Mouse (Mus musculus) limb, embryonic 10.5 days (tissue): ENCODE results near the gene Smug1. TPM values are rescaled to one million over a fixed set of nuclear protein-coding genes. Genes with fewer than 3 reads are reported as not detected.

Source experiments
- DNase-seq: peaks from one replicate; pipeline ENCODE4 v3.0.0-alpha.2; 2017; ENCODE audit warnings: low spot score
- H3K27ac ChIP-seq: fragments of 300-500 bp; sonication (generic); 2 replicates; pipeline ENCODE4 v1.5.1; 2016; ENCODE audit warnings: mild to moderate bottlenecking
- H3K27me3 ChIP-seq: fragments of 300-500 bp; sonication (generic); 2 replicates; pipeline ENCODE4 v1.6.1; 2016; ENCODE audit warnings: low read depth, mild to moderate bottlenecking; ENCODE audit not compliant: poor library complexity, severe bottlenecking
- H3K36me3 ChIP-seq: fragments of 300-500 bp; sonication (generic); 2 replicates; pipeline ENCODE4 v1.6.1; 2016; ENCODE audit warnings: mild to moderate bottlenecking, moderate library complexity
- H3K4me1 ChIP-seq: fragments of 300-500 bp; sonication (generic); 2 replicates; pipeline ENCODE4 v1.6.1; 2016
- H3K4me3 ChIP-seq: fragments of 300-500 bp; sonication (generic); 2 replicates; pipeline ENCODE4 v1.5.1; 2016; ENCODE audit warnings: mild to moderate bottlenecking, moderate library complexity
- H3K9me3 ChIP-seq: fragments of 300-500 bp; sonication (generic); replicated peaks from 2 replicates; pipeline ENCODE4 v1.6.1; 2016; ENCODE audit warnings: mild to moderate bottlenecking
- WGBS: fragments of 180-500 bp; shearing (Covaris S2); methylation state at CpG from one replicate; pipeline ENCODE4 v1.1.7; 2016; 5-methylcytosine and 5-hydroxymethylcytosine counted together
- polyA plus RNA-seq: library from polyadenylated mRNA; unstranded; fragments of >200 nt; fragmentation: Nextera tagmentation; extraction: Ambion mirVana; gene quantifications from 2 replicates; pipeline ENCODE4 v1.2.1, GENCODE M21; 2016

Smug1 gene
- polyA plus RNA-seq, 1 experiment from 2014 or later: 16.2 TPM

DNA sequence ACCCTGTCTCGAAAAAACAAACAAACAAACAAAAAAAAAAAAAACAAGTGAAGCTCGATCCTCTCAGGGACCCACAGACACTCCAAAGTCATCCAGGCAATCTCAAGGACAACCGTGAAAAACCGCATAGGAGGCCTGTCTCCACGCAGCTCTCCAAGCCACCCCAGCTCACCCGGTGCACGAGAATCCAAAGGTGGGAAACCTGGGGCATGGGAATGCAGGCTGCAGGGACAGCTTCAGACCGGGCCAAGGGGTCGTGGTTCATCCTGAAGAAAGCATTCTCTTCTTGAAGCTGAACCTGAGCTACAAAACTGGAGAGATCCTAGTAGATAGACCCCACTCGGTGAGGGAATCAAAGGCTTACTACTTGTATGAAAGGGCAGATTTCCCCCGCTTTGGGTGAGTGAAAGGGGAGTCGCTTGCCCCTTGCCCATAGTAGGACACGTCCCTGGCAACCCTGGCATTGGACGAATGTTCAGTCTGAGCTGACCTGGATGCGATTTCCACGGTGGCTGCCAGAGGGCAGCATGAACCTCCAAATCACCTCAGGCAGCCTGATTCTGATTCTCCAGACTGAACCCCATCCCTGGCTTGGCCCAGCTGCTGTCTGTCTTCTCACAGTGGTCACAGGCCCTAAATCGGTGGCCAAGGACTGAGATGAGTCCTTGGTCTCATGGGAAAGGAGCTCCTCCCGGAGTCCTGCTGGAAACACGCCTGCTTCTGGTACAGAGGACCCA is 18.7 kb upstream of the Smug1 start:
- no peak overlapping the region for H3K4me3 ChIP-seq
- no peak overlapping the region for H3K27ac ChIP-seq
- H3K9me3 ChIP-seq: no peaks in the 10 kb centered on the region
- peak; percentile 68 for DNase-seq
- WGBS: 57% methylated on average over 19 of the region's 19 CpGs
- peaks cover 32% of the 10 kb centered on the region for H3K27me3 ChIP-seq
- peaks cover 46% of the 10 kb centered on the region for H3K4me1 ChIP-seq
- H3K36me3 ChIP-seq: peaks cover 14% of the 10 kb centered on the region

GRCm38 (mm10) chr15:103183651-103184610 is 17.0 kb upstream of the Smug1 start:
- Histone ChIP-seq H3K27ac (peak overlapping the region; percentile 63; the same call in 1 of the 2 replicates), H3K27me3 (peaks cover 49% of the 10 kb centered on the region), H3K4me3 (peak overlapping the region; percentile 49), H3K36me3 (peaks cover 3% of the 10 kb centered on the region; the same call in 1 of the 2 replicates), H3K4me1 (peaks cover 41% of the 10 kb centered on the region), H3K9me3 (no peaks in the 10 kb centered on the region)
- 10% methylated on average over 25 of the region's 25 CpGs for WGBS
- peak; percentile 62 for DNase-seq

GRCm38 (mm10) chr15:103183135-103183534 is 16.2 kb upstream of the Smug1 start:
- WGBS: under 1% methylated on average over 21 of the region's 21 CpGs
- H3K36me3 ChIP-seq: no peaks in the 10 kb centered on the region
- H3K4me3 ChIP-seq: peak overlapping the region; percentile 49
- H3K4me1 ChIP-seq: peaks cover 49% of the 10 kb centered on the region
- H3K9me3 ChIP-seq: no peaks in the 10 kb centered on the region
- peaks cover 57% of the 10 kb centered on the region for H3K27me3 ChIP-seq
- peak; percentile 83 for DNase-seq
- peak overlapping the region; percentile 63 for H3K27ac ChIP-seq

- 1% methylated on average over 44 of the region's 48 CpGs for WGBS
- peak; percentile 97 for DNase-seq
- H3K27me3 ChIP-seq: peaks cover 63% of the 10 kb centered on the region
- no peaks in the 10 kb centered on the region for H3K9me3 ChIP-seq
- peaks cover 54% of the 10 kb centered on the region for H3K4me1 ChIP-seq
- H3K36me3 ChIP-seq: no peaks in the 10 kb centered on the region
- H3K4me3 ChIP-seq: peak overlapping the region; percentile 49
- peak overlapping the region; percentile 70 for H3K27ac ChIP-seq
Measured at GRCm38 (mm10) chr15:103182166-103182790, 15.4 kb upstream of the Smug1 start.

DNA sequence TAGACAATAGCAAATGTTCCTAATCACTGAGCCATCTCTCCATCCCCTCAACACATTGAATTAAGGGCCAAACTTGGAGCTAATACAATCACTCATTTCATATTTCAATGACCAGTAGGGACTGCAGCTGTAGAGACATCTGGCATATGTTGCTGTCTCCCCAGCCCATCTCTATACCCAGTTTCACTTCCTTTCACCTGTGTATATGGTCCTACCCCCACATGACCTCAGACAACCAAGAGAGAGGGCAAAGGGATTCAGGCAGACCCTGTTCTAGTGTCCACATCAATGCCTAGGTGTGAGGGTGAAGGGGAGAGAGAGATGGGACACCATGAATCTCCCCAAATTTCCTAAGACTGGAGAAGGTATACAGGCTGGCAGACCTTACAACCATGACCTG is 13.5 kb upstream of the Smug1 start:
- Histone ChIP-seq H3K36me3 (no peaks in the 10 kb centered on the region), H3K9me3 (no peaks in the 10 kb centered on the region), H3K27me3 (peaks cover 79% of the 10 kb centered on the region), H3K4me3 (no peak overlapping the region), H3K27ac (no peak overlapping the region), H3K4me1 (peaks cover 59% of the 10 kb centered on the region)
- no peak for DNase-seq

DNA sequence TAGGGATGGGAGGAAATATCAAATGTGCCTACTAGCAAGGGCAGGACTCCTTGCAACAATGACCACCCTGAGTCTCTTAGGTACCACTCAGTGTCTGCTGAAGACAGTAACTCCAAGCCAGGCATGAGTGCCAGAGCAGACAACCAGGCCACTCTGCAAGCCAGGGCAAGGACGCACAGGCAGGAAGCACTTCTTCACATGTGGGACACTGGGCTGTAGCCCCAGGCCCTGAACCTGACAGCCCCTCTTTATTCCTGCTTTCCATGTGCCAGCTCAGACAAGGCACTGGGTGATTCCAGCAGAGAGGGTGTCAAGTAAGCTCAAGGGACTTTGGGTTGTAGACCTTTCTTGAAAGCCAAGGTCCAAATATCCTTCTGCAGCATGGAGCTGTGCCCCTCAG is 11.9 kb upstream of the Smug1 start:
- no peaks in the 10 kb centered on the region for H3K36me3 ChIP-seq
- H3K27ac ChIP-seq: peak overlapping the region; percentile 72
- 52% methylated on average over 1 of the region's 1 CpGs for WGBS
- H3K27me3 ChIP-seq: peaks cover 89% of the 10 kb centered on the region
- no peak for DNase-seq
- peaks cover 53% of the 10 kb centered on the region for H3K4me1 ChIP-seq
- no peaks in the 10 kb centered on the region for H3K9me3 ChIP-seq
- no peak overlapping the region for H3K4me3 ChIP-seq

DNA sequence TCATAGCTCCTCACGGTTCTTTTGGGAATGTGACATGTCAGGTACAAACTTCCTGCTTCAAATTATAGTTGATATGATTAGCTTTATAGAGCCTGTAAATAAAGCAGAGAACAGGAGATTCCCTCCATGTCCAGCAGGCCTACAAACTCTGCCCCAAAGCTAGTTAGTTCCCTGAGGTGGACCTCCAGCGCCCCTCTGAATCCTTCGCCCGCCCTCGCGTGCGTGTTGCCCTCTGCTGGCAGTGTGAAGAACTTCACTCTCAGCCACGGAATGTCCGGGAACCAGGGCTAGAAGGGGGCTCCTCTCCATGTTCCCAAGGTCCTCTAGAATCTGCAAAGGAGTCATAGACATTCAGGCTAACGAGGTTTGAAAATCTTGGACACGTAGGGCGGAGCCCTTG is 11.2 kb upstream of the Smug1 start:
- Histone ChIP-seq H3K27me3 (peaks cover 89% of the 10 kb centered on the region), H3K27ac (peak overlapping the region; percentile 72), H3K4me1 (peaks cover 47% of the 10 kb centered on the region), H3K9me3 (no peaks in the 10 kb centered on the region), H3K36me3 (no peaks in the 10 kb centered on the region), H3K4me3 (peak overlapping the region; percentile 30; the same call in 1 of the 2 replicates)
- WGBS: 5% methylated on average over 12 of the region's 12 CpGs
- peak; percentile 83 for DNase-seq

DNA sequence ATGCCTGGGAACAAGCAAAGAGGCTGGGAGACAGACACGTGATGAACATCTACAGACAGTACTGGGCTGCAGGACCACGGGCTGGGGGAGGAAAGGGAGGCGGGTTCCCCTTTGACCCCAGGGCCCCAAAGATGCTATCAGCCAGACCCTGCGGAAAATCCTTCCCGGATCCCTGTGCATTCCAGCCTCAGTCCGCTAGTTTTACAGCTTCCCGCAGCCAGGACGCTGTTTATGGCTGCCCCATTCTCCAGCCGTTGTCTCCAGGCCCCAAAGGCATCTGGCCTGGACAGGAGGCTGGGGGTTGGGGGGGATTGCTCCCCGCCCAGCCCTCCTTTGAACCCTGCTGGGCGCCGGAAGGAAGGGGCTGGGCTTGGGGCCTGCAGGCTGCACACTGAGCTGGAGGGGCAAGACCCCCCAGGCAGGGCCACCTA is 10.7 kb upstream of the Smug1 start:
- Histone ChIP-seq H3K36me3 (no peaks in the 10 kb centered on the region), H3K27me3 (peaks cover 90% of the 10 kb centered on the region), H3K4me1 (peaks cover 42% of the 10 kb centered on the region), H3K9me3 (no peaks in the 10 kb centered on the region), H3K4me3 (peak overlapping the region; percentile 30), H3K27ac (peak overlapping the region; percentile 72)
- DNase-seq: peak; percentile 70
- WGBS: 1% methylated on average over 12 of the region's 12 CpGs

GRCm38 (mm10) chr15:103176874-103177421 is 10.1 kb upstream of the Smug1 start:
- peak; percentile 96 for DNase-seq
- Histone ChIP-seq H3K36me3 (no peaks in the 10 kb centered on the region), H3K4me3 (peak overlapping the region; percentile 30), H3K9me3 (no peaks in the 10 kb centered on the region), H3K27me3 (peaks cover 94% of the 10 kb centered on the region), H3K4me1 (peaks cover 41% of the 10 kb centered on the region), H3K27ac (peak overlapping the region; percentile 72)
- 1% methylated on average over 18 of the region's 18 CpGs for WGBS

DNA sequence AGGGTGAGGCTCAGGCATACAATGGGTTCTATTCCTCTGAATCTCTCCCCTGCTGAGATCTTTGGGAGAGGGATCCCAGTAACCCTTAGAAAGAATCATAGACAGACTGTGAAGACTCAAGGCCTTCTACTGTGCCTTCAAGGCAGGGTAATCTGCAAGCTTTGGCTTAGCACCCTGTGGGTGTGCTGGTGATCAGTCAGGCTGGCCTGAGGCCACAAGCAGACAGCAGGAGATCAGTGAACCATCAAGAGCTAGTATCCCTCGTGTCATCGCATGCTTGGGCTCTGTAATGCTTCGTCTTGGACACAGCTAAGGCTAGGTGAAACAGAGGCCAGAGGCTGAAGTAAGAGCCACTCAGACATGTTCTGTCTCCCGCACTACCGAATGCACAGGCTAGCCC is 6.4 kb upstream of the Smug1 start:
- no peak overlapping the region for H3K4me3 ChIP-seq
- H3K4me1 ChIP-seq: peaks cover 61% of the 10 kb centered on the region
- H3K27ac ChIP-seq: no peak overlapping the region
- H3K27me3 ChIP-seq: peaks cover 94% of the 10 kb centered on the region
- H3K36me3 ChIP-seq: no peaks in the 10 kb centered on the region
- WGBS: 80% methylated on average over 5 of the region's 5 CpGs
- no peak for DNase-seq
- no peaks in the 10 kb centered on the region for H3K9me3 ChIP-seq

DNA sequence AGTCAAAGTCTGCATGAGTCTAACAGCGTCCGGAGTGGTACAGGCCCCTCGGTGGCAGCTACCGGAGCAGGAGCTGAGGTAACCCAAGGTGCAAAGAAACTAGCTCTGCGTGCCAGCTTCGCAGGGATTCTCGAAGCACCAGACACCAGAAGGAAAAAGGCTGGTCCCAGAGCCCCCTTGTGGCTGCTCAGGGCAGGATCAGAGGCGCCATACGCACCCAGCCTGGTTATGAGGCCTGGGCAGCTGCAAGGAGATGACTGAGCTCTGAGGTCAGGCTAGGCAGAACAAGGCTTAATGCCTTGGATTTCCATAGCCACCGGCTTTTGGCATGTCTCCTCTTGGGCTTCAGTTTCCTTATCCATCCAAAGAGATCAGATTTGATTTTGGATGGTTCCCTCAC is 5.6 kb upstream of the Smug1 start:
- peaks cover 61% of the 10 kb centered on the region for H3K4me1 ChIP-seq
- DNase-seq: peak; percentile 87
- no peak overlapping the region for H3K4me3 ChIP-seq
- no peak overlapping the region for H3K27ac ChIP-seq
- H3K36me3 ChIP-seq: no peaks in the 10 kb centered on the region
- H3K27me3 ChIP-seq: peaks cover 96% of the 10 kb centered on the region
- WGBS: 3% methylated on average over 10 of the region's 10 CpGs
- H3K9me3 ChIP-seq: no peaks in the 10 kb centered on the region

- 10% methylated on average over 8 of the region's 8 CpGs for WGBS
- DNase-seq: peak; percentile 48
- H3K4me3 ChIP-seq: 0 out of 2 replicates have a peak overlapping the region, but pooled peaks have one; percentile 8
- H3K9me3 ChIP-seq: no peaks in the 10 kb centered on the region
- peaks cover 49% of the 10 kb centered on the region for H3K4me1 ChIP-seq
- H3K36me3 ChIP-seq: no peaks in the 10 kb centered on the region
- H3K27ac ChIP-seq: no peak overlapping the region
- peaks cover 100% of the 10 kb centered on the region for H3K27me3 ChIP-seq
Measured at GRCm38 (mm10) chr15:103171276-103171675, 4.4 kb upstream of the Smug1 start.
